Mouse (Mus musculus): ENCODE measurements around the gene Rhox2b. TPM values are rescaled to one million over a fixed set of nuclear protein-coding genes. Genes with fewer than 3 reads are reported as not detected.

Rhox2b gene
- not detected for polyA plus RNA-seq (2012; fragmentation: generic; extraction: Trizol)

DNA sequence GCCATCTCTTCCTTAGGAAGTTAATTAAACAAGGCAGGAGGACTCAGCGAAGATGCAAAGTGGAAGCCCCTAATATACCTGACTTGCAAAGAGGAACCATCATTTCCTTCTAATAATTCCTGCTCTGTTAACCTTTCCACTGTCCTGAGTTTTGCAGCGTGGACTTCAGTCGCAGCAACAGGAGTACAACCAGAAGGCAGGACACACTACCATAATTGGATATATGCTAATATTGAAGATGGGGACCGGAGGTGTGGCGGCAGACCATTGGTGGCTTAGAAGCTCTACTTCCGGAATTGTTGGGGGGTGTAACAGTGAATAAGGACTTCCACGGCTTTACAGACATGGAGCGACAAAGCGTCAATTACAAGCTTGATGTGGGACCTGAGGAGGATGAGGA lies at the start of gene Rhox2b:
Gene Rhox2b (plus strand): TSS at position 301 of the 400 bp plus-strand sequence.

DNA sequence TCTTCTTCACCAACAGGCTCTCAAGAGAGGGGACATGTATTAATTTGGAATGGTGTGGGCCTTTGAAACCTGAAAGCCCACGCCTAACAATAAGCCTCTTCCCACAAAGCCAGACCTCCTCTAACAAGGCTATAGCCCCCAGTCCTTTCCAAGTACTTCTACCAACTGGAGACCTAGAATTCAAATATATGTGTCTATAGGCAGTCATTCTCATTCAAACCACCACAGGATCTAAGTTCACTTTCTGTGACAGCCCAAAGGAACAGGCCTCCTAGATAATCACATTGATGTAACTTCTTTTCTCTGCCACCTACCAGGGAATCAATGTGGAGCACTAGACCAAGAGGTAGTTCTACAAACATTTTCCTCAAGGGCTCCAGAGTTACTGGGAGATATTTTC lies 32.1 kb upstream of the Rhox2b start, which contains the start of gene Rhox3a2:
Gene Rhox3a2 (plus strand): TSS at position 301 of the 400 bp plus-strand sequence.

DNA sequence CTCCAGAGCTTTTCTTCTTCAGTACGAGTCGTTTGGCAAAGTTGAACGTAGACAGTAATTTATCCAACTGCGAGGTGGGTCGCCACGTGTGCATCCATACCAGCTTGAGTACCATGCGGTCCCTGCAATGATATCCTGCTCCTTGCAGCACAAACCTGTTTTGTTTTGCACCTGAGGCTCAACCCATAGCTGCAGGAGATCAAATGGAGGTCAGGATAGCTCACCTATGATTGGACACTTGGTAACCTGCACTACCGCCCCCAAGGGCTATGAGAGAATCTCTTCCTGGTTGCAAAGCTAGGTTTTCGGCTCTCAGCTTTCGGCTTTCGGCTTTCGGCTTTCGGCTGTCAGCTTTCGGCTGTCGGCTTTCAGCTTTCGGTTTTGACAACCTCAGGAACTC lies 21.3 kb upstream of the Rhox2b start, which contains the start of gene Rhox4a2:
Gene Rhox4a2 (plus strand): TSS at position 301 of the 400 bp plus-strand sequence.

DNA sequence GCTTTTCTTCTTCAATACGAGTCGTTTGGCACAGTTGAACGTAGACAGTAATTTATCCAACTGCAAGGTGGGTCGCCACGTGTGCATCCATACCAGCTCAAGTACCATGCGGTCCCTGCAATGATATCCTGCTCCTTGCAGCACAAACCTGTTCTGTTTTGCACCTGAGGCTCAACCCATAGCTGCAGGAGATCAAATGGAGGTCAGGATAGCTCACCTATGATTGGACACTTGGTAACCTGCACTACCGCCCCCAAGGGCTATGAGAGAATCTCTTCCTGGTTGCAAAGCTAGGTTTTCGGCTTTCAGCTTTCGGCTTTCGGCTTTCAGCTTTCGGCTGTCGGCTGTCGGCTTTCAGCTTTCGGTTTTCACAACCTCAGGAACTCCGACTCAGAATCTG lies 20.3 kb downstream of the Rhox2b start, which contains the start of gene Rhox4b:
Gene Rhox4b (plus strand): TSS at position 301 of the 400 bp plus-strand sequence.

DNA sequence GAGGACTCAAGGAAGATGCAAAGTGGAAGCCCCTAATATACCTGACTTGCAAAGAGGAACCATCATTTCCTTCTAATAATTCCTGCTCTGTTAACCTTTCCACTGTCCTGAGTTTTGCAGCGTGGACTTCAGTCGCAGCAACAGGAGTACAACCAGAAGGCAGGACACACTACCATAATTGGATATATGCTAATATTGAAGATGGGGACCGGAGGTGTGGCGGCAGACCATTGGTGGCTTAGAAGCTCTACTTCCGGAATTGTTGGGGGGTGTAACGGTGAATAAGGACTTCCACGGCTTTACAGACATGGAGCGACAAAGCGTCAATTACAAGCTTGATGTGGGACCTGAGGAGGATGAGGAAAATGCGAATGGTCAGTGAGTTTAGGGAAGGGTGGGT lies 41.5 kb downstream of the Rhox2b start, which contains the start of gene Rhox2c:
Gene Rhox2c (plus strand): TSS at position 301 of the 400 bp plus-strand sequence.

DNA sequence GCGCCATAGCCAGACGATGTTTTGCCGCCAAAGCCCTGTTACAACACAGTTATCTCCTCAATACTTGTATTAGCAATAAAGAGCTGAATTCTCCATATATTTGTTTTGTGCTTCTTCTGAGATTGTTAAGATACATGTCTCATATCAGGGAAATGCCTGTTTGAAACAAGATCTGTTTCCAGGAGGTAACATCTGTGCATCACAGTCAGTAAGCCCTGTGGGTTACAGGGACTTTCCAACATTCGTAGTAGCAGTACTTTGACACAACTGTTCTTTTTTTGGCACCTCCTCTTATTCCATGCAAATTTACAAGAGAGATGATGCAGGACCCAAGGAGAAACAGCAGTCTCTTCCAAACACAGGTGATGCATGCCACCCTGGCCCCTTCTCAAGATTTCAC lies 46.4 kb downstream of the Rhox2b start, which contains the start of gene Rhox3c:
Gene Rhox3c (plus strand): TSS at position 301 of the 400 bp plus-strand sequence.

Other genes starting within 250 kb of the Rhox2b start
- under 1 TPM; 0.02 to 0.04 TPM for gene Akap14, start 243.2 kb upstream of the Rhox2b start, polyA plus RNA-seq (2012; fragmentation: generic; extraction: Trizol)
- gene Ndufa1, start 220.9 kb upstream of the Rhox2b start, polyA plus RNA-seq (2012; fragmentation: generic; extraction: Trizol): 100 to 1,000 TPM in 1 of 2 experiments, 10 to 100 TPM in 1; 63.4 to 540 TPM
- 1 to 10 TPM; 4.5 to 7.6 TPM for gene Rnf113a1, start 220.8 kb upstream of the Rhox2b start, polyA plus RNA-seq (2012; fragmentation: generic; extraction: Trizol)
- gene Gm9, start 201.0 kb upstream of the Rhox2b start, polyA plus RNA-seq (2012; fragmentation: generic; extraction: Trizol): not detected
- gene Rhox1, start 189.8 kb upstream of the Rhox2b start, polyA plus RNA-seq (2012; fragmentation: generic; extraction: Trizol): not detected
- gene Rhox2a, start 167.1 kb upstream of the Rhox2b start, polyA plus RNA-seq (2012; fragmentation: generic; extraction: Trizol): not detected
- not detected for gene Rhox3a, start 162.1 kb upstream of the Rhox2b start, polyA plus RNA-seq (2012; fragmentation: generic; extraction: Trizol)
- not detected for gene Rhox4a, start 146.7 kb upstream of the Rhox2b start, polyA plus RNA-seq (2012; fragmentation: generic; extraction: Trizol)
- gene Rhox3a2, start 32.0 kb upstream of the Rhox2b start, polyA plus RNA-seq (2012; fragmentation: generic; extraction: Trizol): not detected
- gene Rhox4a2, start 21.2 kb upstream of the Rhox2b start, polyA plus RNA-seq (2012; fragmentation: generic; extraction: Trizol): not detected
- not detected for gene Rhox4b, start 20.4 kb downstream of the Rhox2b start, polyA plus RNA-seq (2012; fragmentation: generic; extraction: Trizol)
- not detected for gene Rhox2c, start 41.6 kb downstream of the Rhox2b start, polyA plus RNA-seq (2012; fragmentation: generic; extraction: Trizol)
- not detected for gene Rhox3c, start 46.5 kb downstream of the Rhox2b start, polyA plus RNA-seq (2012; fragmentation: generic; extraction: Trizol)
- gene Rhox4c, start 68.3 kb downstream of the Rhox2b start, polyA plus RNA-seq (2012; fragmentation: generic; extraction: Trizol): not detected
- not detected for gene Rhox2d, start 81.4 kb downstream of the Rhox2b start, polyA plus RNA-seq (2012; fragmentation: generic; extraction: Trizol)
- gene Rhox4d, start 102.3 kb downstream of the Rhox2b start, polyA plus RNA-seq (2012; fragmentation: generic; extraction: Trizol): not detected
- not detected for gene Rhox2e, start 118.4 kb downstream of the Rhox2b start, polyA plus RNA-seq (2012; fragmentation: generic; extraction: Trizol)
- gene Rhox3e, start 130.0 kb downstream of the Rhox2b start, polyA plus RNA-seq (2012; fragmentation: generic; extraction: Trizol): not detected
- gene Rhox4e, start 145.3 kb downstream of the Rhox2b start, polyA plus RNA-seq (2012; fragmentation: generic; extraction: Trizol): not detected
- gene Rhox2f, start 159.3 kb downstream of the Rhox2b start, polyA plus RNA-seq (2012; fragmentation: generic; extraction: Trizol): not detected
- gene Rhox3f, start 168.9 kb downstream of the Rhox2b start, polyA plus RNA-seq (2012; fragmentation: generic; extraction: Trizol): not detected
- not detected for gene Rhox4f, start 195.6 kb downstream of the Rhox2b start, polyA plus RNA-seq (2012; fragmentation: generic; extraction: Trizol)
- not detected for gene Rhox3g, start 216.5 kb downstream of the Rhox2b start, polyA plus RNA-seq (2012; fragmentation: generic; extraction: Trizol)
- not detected for gene Rhox2g, start 231.4 kb downstream of the Rhox2b start, polyA plus RNA-seq (2012; fragmentation: generic; extraction: Trizol)
- not detected for gene Rhox4g, start 239.3 kb downstream of the Rhox2b start, polyA plus RNA-seq (2012; fragmentation: generic; extraction: Trizol)

Measured in C3H10T1/2 (cell line).